Mouse (Mus musculus) left cerebral cortex, postnatal 10 days (tissue): ENCODE measurements around the gene Rangrf. TPM values are rescaled to one million over a fixed set of nuclear protein-coding genes. Genes with fewer than 3 reads are reported as not detected.
A peak's percentile ranks its signal among the peaks of the same experiment; 100 is the strongest.
"Not testable (repeated sequence)": the region's sequence is repeated elsewhere in the genome, so short reads cannot be mapped to it uniquely, and the experiment has no call there.

Experiments used
- DNase-seq, 2 experiments: peaks; one replicate each; pipeline ENCODE4 v3.0.0; 2021 to 2022; ENCODE audit warnings: low spot score in 2 of 2, mixed read lengths in 1 of 2; ENCODE audit errors: extremely low spot score in 1 of 2
- intact Hi-C: fragments of 180-260 bp; cut with DNase I; formaldehyde crosslinking; loops from one replicate; pipeline ENCODE4 v1.15.1; 2025
- total RNA-seq, 2 experiments: library from RNA; stranded (reverse); gene quantifications; 2 replicates each; pipeline ENCODE4 v1.2.3; 2021

The Rangrf gene
- 10 to 100 TPM; 17.2 to 17.5 TPM for total RNA-seq

GRCm38 (mm10) chr11:68975085-68975484 lies at the start of gene Rangrf:
Gene Rangrf, minus strand, starts transcription at chr11:68975185.
- intact Hi-C loops: no loop called here
- DNase-seq: no peak

- DNase-seq: no peak
- intact Hi-C loops: no loop called here
Observed at GRCm38 (mm10) chr11:69020691-69021090, 45.7 kb upstream of the Rangrf start.

GRCm38 (mm10) chr11:69016755-69017154 lies 41.8 kb upstream of the Rangrf start:
- no peak for DNase-seq
- intact Hi-C loops: no loop called here

GRCm38 (mm10) chr11:69015644-69016441 lies 40.9 kb upstream of the Rangrf start, which contains the start of gene Ctc1:
Gene Ctc1, plus strand, starts transcription at chr11:69015911.
- DNase-seq: peak; percentile 87 to 94
- intact Hi-C loops: no loop called here

GRCm38 (mm10) chr11:69012071-69012601 lies 37.2 kb upstream of the Rangrf start:
- intact Hi-C loops: no loop called here
- DNase-seq: peak; percentile 91 to 92

GRCm38 (mm10) chr11:69011445-69011844 lies 36.5 kb upstream of the Rangrf start:
- DNase-seq, intact Hi-C loops: not testable (repeated sequence)

- DNase-seq: no peak
- intact Hi-C loops: no loop called here
Observed at GRCm38 (mm10) chr11:69010400-69011323, 35.7 kb upstream of the Rangrf start.

- no peak for DNase-seq
- intact Hi-C loops: no loop called here
Observed at GRCm38 (mm10) chr11:69009508-69009907, 34.5 kb upstream of the Rangrf start.

- intact Hi-C loops: no loop called here
- DNase-seq: peak; percentile 91 to 97
Observed at GRCm38 (mm10) chr11:69008182-69009121, 33.5 kb upstream of the Rangrf start, which contains the start of gene Pfas. Gene Pfas, minus strand, starts transcription at chr11:69008460.

GRCm38 (mm10) chr11:69006575-69006974 lies 31.6 kb upstream of the Rangrf start:
- DNase-seq, intact Hi-C loops: not testable (repeated sequence)

GRCm38 (mm10) chr11:69005193-69005592 lies 30.2 kb upstream of the Rangrf start:
- intact Hi-C loops: no loop called here
- DNase-seq: no peak

GRCm38 (mm10) chr11:69003592-69003991 lies 28.6 kb upstream of the Rangrf start:
- no peak for DNase-seq
- intact Hi-C loops: no loop called here

- intact Hi-C loops, DNase-seq: not testable (repeated sequence)
Observed at GRCm38 (mm10) chr11:69002782-69003181, 27.8 kb upstream of the Rangrf start.

- no peak for DNase-seq
- intact Hi-C loops: no loop called here
Observed at GRCm38 (mm10) chr11:68997080-68997479, 22.1 kb upstream of the Rangrf start.

- intact Hi-C loops: no loop called here
- DNase-seq: no peak
Observed at GRCm38 (mm10) chr11:68994377-68994776, 19.4 kb upstream of the Rangrf start.

GRCm38 (mm10) chr11:68993122-68993521 lies 18.1 kb upstream of the Rangrf start:
- intact Hi-C loops: no loop called here
- no peak for DNase-seq

- DNase-seq: no peak
- intact Hi-C loops: no loop called here
Observed at GRCm38 (mm10) chr11:68988341-68988740, 13.4 kb upstream of the Rangrf start.

GRCm38 (mm10) chr11:68987365-68987882 lies 12.4 kb upstream of the Rangrf start:
- intact Hi-C loops: no loop called here
- DNase-seq: no peak
